Mouse (Mus musculus) embryonic facial prominence, embryonic 12.5 days (tissue): ENCODE measurements around the gene Ptma. TPM values are rescaled to one million over a fixed set of nuclear protein-coding genes. Genes with fewer than 3 reads are reported as not detected.
A peak's percentile ranks its signal among the peaks of the same experiment; 100 is the strongest.

Source experiments
- ATAC-seq: fragments of 200-750 bp; cut with Nextera tagmentation; 2 replicates; pipeline ENCODE4 v1.8.0; 2017; ENCODE audit not compliant: insufficient number of reproducible peaks, insufficient read depth, low FRiP score, low TSS enrichment
- H3K27ac ChIP-seq: fragments of 300-500 bp; sonication (generic); 2 replicates; pipeline ENCODE4 v1.5.1; 2016; ENCODE audit warnings: mild to moderate bottlenecking
- H3K27me3 ChIP-seq: fragments of 300-500 bp; sonication (generic); 2 replicates; pipeline ENCODE4 v1.6.1; 2016; ENCODE audit warnings: mild to moderate bottlenecking, moderate library complexity
- H3K36me3 ChIP-seq: fragments of 300-500 bp; sonication (generic); 2 replicates; pipeline ENCODE4 v1.6.1; 2016; ENCODE audit warnings: mild to moderate bottlenecking
- H3K4me1 ChIP-seq: fragments of 300-500 bp; sonication (generic); 2 replicates; pipeline ENCODE4 v1.6.1; 2016
- H3K4me2 ChIP-seq: fragments of 300-500 bp; sonication (generic); replicated peaks from 2 replicates; pipeline ENCODE4 v1.6.1; 2016; ENCODE audit warnings: mild to moderate bottlenecking, moderate library complexity
- H3K4me3 ChIP-seq: fragments of 300-500 bp; sonication (generic); 2 replicates; pipeline ENCODE4 v1.5.1; 2016; ENCODE audit warnings: mild to moderate bottlenecking
- H3K9ac ChIP-seq: fragments of 300-500 bp; sonication (generic); 2 replicates; pipeline ENCODE4 v1.6.1; 2016; ENCODE audit warnings: mild to moderate bottlenecking, moderate library complexity
- H3K9me3 ChIP-seq: fragments of 300-500 bp; sonication (generic); 2 replicates; pipeline ENCODE4 v1.6.1; 2016; ENCODE audit warnings: mild to moderate bottlenecking, moderate library complexity
- WGBS: fragments of 180-500 bp; shearing (Covaris S2); methylation state at CpG from one replicate; pipeline ENCODE4 v1.1.7; 2016; 5-methylcytosine and 5-hydroxymethylcytosine counted together
- polyA plus RNA-seq: library from polyadenylated mRNA; unstranded; fragments of >200 nt; fragmentation: Nextera tagmentation; extraction: Ambion mirVana; gene quantifications from 2 replicates; pipeline ENCODE4 v1.2.1, GENCODE M21; 2016

Gene Ptma
- polyA plus RNA-seq, 1 experiment from 2014 or later: 3,315 TPM

DNA sequence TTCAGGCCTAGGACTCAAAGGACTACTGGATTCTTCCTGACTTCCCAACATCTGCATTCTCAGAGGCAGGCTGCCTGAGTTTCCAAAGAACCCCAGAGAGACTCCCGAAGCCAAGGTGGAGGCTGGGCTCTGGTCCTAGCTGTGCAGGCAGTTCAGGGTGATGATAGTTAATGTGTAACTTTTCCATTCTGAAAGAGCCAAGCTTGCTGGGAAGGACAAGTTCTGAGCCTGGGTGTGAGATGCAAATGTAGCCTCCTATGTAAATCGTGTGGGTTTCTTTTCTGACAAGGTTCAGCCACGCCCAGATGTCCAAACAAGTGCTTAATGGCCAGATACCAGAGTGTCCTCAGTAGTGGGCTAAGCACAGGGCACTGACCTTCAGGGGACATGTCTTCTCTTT lies 28.5 kb upstream of the Ptma start:
- WGBS: 70% methylated on average over 3 of the region's 3 CpGs
- H3K36me3 ChIP-seq: no peaks in the 10 kb centered on the region
- H3K4me2 ChIP-seq: no peak overlapping the region
- H3K9me3 ChIP-seq: no peaks in the 10 kb centered on the region
- H3K9ac ChIP-seq: no peak overlapping the region
- ATAC-seq: no peak
- H3K4me1 ChIP-seq: peaks cover 19% of the 10 kb centered on the region
- H3K27ac ChIP-seq: no peak overlapping the region
- no peaks in the 10 kb centered on the region for H3K27me3 ChIP-seq
- H3K4me3 ChIP-seq: no peak overlapping the region

DNA sequence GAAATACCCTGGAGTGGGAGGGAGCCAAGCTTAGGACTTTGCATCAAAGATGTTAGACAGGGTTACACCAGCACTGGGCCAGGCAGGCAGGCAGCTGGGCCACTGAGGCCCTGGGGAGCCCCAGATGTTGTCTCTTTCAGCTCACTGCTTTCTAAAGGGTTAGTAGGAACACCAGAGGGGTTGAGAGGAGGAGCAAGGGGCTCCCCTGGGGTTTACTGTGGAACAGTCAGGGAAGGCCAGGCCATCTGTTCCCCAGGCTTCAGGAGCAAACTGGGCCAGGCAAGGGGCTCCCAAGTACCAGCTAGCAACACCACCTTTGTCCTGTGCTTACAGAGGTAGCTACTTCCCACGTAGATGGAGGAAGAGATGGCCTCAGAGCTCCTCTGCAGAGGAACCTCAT lies 27.9 kb upstream of the Ptma start:
- no peaks in the 10 kb centered on the region for H3K36me3 ChIP-seq
- no peak overlapping the region for H3K27ac ChIP-seq
- ATAC-seq: no peak
- WGBS: 71% methylated on average over 1 of the region's 1 CpGs
- no peak overlapping the region for H3K4me2 ChIP-seq
- no peak overlapping the region for H3K4me3 ChIP-seq
- H3K9ac ChIP-seq: 0 out of 2 replicates have a peak overlapping the region, but pooled peaks have one; percentile 0
- H3K9me3 ChIP-seq: no peaks in the 10 kb centered on the region
- H3K4me1 ChIP-seq: peaks cover 25% of the 10 kb centered on the region
- H3K27me3 ChIP-seq: no peaks in the 10 kb centered on the region

DNA sequence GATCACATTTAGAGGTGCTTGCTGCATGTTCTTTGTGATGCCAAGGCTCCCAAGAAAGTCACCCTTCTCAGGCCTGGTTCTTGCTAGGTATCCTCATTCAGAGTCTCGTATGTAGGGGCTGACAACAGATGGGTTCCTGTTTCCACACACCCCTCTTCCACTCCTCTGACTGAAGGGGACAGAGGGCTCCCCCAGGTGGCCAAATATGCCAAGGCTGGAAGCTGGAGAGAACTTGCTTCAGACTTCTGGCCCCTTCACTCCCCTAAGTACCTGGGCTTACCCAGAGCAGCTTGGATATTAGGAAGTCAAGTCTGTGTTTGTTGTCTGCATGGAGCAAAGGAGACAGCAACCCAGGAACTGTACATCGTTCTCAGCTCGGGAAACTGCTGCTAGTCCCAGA lies 26.6 kb upstream of the Ptma start:
- no peak for ATAC-seq
- 42% methylated on average over 3 of the region's 3 CpGs for WGBS
- Histone ChIP-seq H3K4me3 (no peak overlapping the region), H3K27me3 (no peaks in the 10 kb centered on the region), H3K9me3 (no peaks in the 10 kb centered on the region), H3K4me2 (no peak overlapping the region), H3K36me3 (no peaks in the 10 kb centered on the region), H3K27ac (no peak overlapping the region), H3K9ac (no peak overlapping the region), H3K4me1 (peaks cover 32% of the 10 kb centered on the region)

DNA sequence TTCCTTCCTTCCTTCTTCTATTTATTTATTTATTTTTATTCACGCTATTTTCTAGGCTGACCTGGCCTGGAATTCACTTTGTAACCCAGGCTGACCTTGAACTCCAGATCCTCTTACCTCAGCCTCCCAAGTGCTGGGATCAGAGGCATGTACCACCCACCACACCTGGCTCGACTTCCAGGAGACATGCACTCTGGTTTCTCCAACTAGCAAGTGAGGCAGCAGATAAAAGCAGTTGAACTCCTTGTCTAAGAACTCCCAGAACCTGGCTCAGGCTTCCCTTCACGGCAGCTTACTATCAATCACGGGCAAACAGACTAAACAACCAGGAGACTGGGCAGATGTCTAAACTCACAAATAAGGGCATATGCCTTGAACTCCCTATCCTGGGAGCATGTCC lies 25.8 kb upstream of the Ptma start:
- Histone ChIP-seq H3K36me3 (no peaks in the 10 kb centered on the region), H3K4me3 (no peak overlapping the region), H3K4me1 (peaks cover 40% of the 10 kb centered on the region), H3K27me3 (no peaks in the 10 kb centered on the region), H3K27ac (no peak overlapping the region), H3K9ac (no peak overlapping the region), H3K4me2 (no peak overlapping the region), H3K9me3 (no peaks in the 10 kb centered on the region)
- 78% methylated on average over 4 of the region's 4 CpGs for WGBS
- no peak for ATAC-seq

DNA sequence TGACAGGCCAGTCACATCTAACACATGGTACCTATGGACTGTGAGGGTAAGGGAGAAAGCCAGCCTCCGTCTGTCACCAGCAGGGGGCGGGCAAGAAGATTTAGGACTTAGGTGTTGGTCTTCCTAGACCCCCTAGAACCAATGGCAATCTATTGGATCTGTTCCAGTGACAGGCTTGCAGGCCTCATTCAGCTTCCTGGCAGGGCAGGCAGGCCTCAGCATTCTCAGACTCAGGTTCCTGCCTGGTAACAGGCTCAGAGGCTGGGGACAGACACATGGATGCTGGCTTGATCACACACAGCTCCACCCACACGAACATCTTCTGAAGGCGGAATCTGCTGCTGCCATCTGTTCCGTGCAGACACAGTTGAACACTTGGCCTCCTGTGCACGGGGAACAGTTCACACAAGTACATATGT lies 25.4 kb upstream of the Ptma start:
- no peak overlapping the region for H3K9ac ChIP-seq
- H3K9me3 ChIP-seq: no peaks in the 10 kb centered on the region
- 39% methylated on average over 6 of the region's 6 CpGs for WGBS
- no peaks in the 10 kb centered on the region for H3K27me3 ChIP-seq
- H3K4me1 ChIP-seq: peaks cover 40% of the 10 kb centered on the region
- no peak overlapping the region for H3K4me2 ChIP-seq
- H3K36me3 ChIP-seq: no peaks in the 10 kb centered on the region
- ATAC-seq: no peak
- peak overlapping the region; percentile 86 for H3K27ac ChIP-seq
- no peak overlapping the region for H3K4me3 ChIP-seq

DNA sequence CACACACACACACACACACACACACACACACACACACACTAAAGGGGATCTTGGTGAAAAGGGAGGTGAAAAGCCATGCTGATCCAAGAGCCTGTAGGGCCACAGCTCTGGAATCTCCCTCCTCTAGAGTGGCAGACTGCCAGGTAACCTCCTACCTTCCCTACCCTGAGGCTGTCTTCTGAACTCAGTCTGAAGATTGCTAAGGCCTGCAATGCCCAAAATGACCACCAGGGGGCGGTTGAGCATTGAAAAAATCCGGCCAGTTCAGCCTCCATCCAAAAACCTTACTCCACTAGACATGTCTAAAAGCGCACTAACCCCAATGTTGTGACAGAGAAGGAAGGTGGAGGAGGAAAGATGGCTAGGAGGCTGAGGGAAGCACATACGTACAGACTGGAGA lies 25.0 kb upstream of the Ptma start:
- WGBS: 0% methylated on average over 4 of the region's 4 CpGs
- H3K27ac ChIP-seq: peak overlapping the region; percentile 86
- peak overlapping the region; percentile 24 for H3K4me2 ChIP-seq
- H3K9ac ChIP-seq: no peak overlapping the region
- no peak overlapping the region for H3K4me3 ChIP-seq
- no peaks in the 10 kb centered on the region for H3K27me3 ChIP-seq
- peaks cover 40% of the 10 kb centered on the region for H3K4me1 ChIP-seq
- H3K36me3 ChIP-seq: no peaks in the 10 kb centered on the region
- no peaks in the 10 kb centered on the region for H3K9me3 ChIP-seq
- ATAC-seq: no peak

DNA sequence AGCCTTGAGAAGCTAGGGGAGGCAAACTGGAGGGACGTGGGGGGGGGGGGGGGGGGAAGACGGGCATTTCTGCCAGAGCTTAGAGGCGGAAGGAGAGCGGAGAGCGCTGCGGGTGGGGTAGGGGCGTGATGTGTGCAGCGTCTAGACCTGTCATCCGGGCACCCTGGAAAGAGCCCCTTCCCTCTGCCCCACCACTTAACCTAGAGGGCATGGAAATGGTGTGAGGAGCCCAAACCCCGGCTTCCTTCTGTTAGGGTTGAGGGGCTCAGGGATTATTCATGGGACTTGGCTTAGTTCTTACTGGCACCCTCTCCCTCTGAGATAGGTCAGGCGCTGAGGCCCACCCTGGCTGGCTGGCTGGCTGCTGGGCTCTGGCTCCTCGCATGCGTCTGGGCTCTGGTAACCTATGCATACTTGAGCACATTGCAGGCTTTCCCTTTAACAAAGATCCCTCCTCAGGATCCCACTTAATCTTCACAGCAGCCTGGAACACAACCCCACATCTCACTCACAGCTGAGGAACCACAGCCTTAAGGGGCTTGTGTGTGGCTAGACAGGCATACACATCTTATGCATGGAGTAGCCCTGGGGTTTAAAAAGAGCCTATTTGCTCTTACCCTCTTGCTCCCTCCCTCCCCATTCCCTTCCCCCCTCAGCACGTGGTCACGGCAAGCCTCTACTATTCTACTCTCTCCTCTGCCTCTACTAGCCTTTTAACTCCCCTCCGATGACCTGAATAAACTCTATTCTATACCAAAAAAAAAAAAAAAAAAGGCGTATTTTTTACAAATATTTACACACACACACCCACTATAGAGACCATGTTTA lies 24.1 kb upstream of the Ptma start:
- peak overlapping the region; percentile 99 for H3K27ac ChIP-seq
- H3K27me3 ChIP-seq: no peaks in the 10 kb centered on the region
- H3K4me3 ChIP-seq: no peak overlapping the region
- peaks cover 40% of the 10 kb centered on the region for H3K4me1 ChIP-seq
- H3K9ac ChIP-seq: no peak overlapping the region
- no peaks in the 10 kb centered on the region for H3K36me3 ChIP-seq
- no peak for ATAC-seq
- no peaks in the 10 kb centered on the region for H3K9me3 ChIP-seq
- WGBS: 11% methylated on average over 17 of the region's 17 CpGs
- peak overlapping the region; percentile 67 for H3K4me2 ChIP-seq

DNA sequence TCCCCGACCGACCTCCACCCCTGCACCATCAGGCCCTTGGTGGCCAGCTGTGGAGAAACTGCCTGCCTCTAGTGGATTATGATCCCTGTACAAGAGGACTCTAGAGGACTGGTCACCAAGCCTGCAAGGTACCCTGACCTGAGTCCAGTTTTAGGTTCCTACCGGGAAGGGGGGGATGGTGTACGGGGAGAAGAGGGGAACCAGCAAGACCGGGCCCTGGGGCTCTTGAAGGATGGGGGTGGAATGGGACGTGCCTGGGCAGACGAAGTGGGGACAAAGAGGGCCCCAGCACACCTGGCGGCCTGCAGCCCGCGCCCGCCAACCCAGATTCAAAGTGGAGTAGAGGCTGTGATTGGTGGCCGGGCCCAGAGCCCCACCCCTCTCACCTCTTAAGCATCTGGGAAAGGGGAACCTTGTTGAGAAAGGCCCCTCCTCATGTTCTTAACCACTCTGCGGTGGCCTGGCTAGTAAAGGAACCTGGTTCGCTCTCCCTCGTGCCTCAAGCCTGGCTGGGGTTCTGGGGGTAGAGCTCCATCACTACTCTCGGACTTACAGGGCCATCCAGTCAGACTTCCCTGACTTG lies 23.3 kb upstream of the Ptma start:
- H3K27ac ChIP-seq: peak overlapping the region; percentile 99
- H3K4me1 ChIP-seq: peaks cover 40% of the 10 kb centered on the region
- peak overlapping the region; percentile 67 for H3K4me2 ChIP-seq
- WGBS: 7% methylated on average over 16 of the region's 16 CpGs
- H3K9me3 ChIP-seq: no peaks in the 10 kb centered on the region
- H3K9ac ChIP-seq: peak overlapping the region; percentile 73
- ATAC-seq: peak; percentile 22
- H3K36me3 ChIP-seq: no peaks in the 10 kb centered on the region
- H3K4me3 ChIP-seq: peak overlapping the region; percentile 43
- H3K27me3 ChIP-seq: no peaks in the 10 kb centered on the region

DNA sequence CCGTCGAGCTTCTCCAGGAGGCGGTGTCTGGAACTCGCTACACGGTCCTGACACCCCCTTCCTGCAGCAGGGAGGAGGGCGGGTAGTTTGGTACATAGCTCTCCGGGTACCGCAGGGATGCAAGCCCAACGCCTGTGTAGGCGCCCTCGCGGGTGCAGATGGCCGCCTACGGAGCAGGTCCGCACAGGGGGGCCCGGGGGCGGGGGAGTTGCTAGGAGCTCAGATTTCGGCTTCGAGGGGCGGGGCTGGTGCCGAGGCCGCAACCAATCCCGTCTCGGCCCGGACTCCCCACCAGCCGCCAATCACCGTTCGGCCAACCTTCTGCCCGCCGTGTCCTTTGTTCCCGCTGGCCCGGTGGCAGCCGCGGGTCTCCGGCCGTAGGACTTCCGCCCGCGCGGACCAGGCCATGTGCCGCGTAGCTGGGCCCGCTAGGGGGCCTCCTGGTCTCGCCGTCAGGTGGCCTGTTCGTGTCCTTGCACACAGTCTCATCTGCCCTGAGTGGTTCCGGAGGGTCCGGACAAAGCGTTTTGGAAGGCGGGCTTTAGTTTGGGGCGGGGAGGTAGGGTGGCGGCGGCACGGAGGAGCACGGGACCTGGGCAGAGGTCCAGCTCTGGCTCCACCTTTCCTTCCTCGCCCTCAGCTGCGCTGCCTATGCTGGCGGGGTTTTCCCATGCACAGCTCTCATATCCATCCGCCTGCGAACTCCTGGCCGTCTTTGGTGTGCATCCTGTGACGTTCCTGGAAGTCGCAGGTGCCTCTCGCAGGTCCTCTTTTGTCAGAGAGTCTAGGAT lies 22.4 kb upstream of the Ptma start:
- ATAC-seq: peak; percentile 83
- H3K4me1 ChIP-seq: peaks cover 40% of the 10 kb centered on the region
- no peaks in the 10 kb centered on the region for H3K27me3 ChIP-seq
- under 1% methylated on average over 64 of the region's 64 CpGs for WGBS
- peak overlapping the region; percentile 99 for H3K27ac ChIP-seq
- H3K9me3 ChIP-seq: no peaks in the 10 kb centered on the region
- H3K4me3 ChIP-seq: peak overlapping the region; percentile 43
- H3K36me3 ChIP-seq: no peaks in the 10 kb centered on the region
- peak overlapping the region; percentile 67 for H3K4me2 ChIP-seq
- H3K9ac ChIP-seq: peak overlapping the region; percentile 73

DNA sequence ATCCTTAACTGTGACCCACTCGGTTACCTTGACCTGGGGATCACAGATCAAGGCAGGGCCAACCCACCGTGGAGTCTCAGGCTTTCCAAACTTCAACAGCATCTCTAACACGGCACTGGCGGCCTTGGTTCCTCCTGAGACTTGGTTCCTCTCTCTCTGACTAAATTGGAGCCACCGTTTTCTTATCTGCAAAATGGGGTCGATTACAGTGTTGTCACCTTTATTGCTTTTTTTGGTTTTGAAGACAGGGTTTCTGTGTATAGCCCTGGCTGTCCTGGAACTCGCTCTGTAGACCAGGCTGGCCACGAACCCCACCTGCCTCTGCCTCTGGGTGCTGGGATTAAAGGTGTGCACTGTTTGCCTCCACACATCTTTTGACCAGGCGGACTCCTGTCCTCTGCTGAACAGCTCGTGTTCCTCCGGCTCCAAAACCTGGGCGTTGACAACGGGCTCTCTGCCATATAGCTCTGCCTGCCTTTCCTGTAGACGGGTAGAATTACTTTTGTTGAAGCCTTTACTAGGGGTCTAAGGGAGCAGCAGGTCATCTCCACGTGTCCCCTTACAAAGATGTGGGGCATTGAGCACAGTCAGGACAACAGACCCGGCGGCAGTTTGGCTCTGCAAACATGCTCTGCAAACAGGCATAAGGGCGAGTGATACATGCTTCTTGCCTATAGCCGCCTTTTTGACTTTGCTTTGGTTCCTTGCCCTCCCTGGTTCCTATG lies 21.7 kb upstream of the Ptma start:
- 18% methylated on average over 19 of the region's 19 CpGs for WGBS
- Histone ChIP-seq H3K4me1 (peaks cover 47% of the 10 kb centered on the region), H3K9me3 (no peaks in the 10 kb centered on the region), H3K36me3 (no peaks in the 10 kb centered on the region), H3K4me3 (peak overlapping the region; percentile 43), H3K27me3 (no peaks in the 10 kb centered on the region), H3K27ac (peak overlapping the region; percentile 99), H3K9ac (peak overlapping the region; percentile 73), H3K4me2 (peak overlapping the region; percentile 67)
- no peak for ATAC-seq

DNA sequence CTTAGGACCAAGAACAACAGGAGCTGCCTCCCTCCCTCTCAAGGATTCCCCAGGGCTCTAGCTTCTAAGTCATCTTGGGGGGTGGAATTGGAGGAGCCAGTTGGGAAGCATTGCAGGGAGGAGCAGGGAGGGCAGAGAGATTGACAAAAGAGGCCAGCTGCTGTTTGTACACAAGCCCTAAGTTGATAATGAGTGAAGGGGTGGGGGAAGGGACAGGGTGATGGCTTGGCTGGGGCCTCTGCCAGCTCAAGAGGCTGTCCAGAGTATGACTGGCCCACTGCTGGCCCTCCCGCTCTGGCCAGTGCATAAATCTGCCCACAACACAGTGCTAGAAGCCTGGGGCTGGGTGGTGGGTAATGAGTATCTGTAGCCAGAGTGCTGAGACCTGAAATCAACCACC lies 21.1 kb upstream of the Ptma start:
- Histone ChIP-seq H3K4me2 (peak overlapping the region; percentile 67), H3K4me3 (no peak overlapping the region), H3K9me3 (no peaks in the 10 kb centered on the region), H3K9ac (peak overlapping the region; percentile 73), H3K4me1 (peaks cover 47% of the 10 kb centered on the region), H3K36me3 (no peaks in the 10 kb centered on the region), H3K27me3 (no peaks in the 10 kb centered on the region), H3K27ac (peak overlapping the region; percentile 99)
- 58% methylated on average over 1 of the region's 1 CpGs for WGBS
- ATAC-seq: no peak
